ENCODE assay signal across 9 mouse cellular contexts in the genomic region with DNA sequence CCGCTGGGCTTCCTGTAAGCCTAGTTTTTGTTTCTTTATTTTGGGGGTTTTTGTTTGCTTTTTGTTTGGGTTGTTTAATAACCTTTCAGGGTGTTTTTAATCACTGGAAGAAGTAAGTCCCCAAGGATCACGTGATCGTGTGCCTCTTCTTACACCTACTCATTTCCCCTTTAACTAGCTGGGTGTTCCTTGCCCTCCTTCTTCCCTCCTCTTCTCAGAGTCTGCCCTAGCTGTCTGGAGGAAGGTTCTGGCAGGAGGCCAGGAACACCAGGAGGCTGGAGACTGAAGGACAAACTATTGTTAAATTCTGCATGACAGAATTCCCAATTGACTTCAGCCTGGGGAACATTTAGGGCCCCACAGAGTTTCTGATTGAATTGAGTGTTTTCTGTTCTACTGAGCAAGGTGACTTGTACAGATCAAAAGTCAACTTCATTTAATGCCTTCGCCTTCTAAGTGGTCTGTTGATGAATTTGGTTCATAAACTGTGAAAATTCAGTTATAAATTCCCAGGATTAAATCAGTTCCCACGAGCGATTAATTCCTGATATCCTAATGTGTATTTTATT.
A peak's percentile ranks its signal among the peaks of the same experiment; 100 is the strongest.
DNase-seq lines count a peak whose midpoint lies in the region; ATAC-seq and TF ChIP-seq lines count a peak whose summit lies in the region.
"Had no signal": no experiment of that assay in that cellular context is flagged by ENCODE, and none has a peak within 500 bp of the region (broad histone marks: within the 10 kb centered on the region; RNA-seq: fewer than 3 reads in every experiment).

No protein-coding gene starts in this region.

- H3K36me3 ChIP-seq in embryonic facial prominence, embryonic 14.5 days (ENCODE audit: control insufficient read depth, insufficient read depth, low read length) = no peaks in the 10 kb centered on the region
- H3K36me3 ChIP-seq in embryonic facial prominence, embryonic 10.5 days (replicated peaks) = no peaks in the 10 kb centered on the region; the same call in 1 of the 2 replicates
- no peaks in the 10 kb centered on the region for H3K36me3 ChIP-seq in limb, embryonic 14.5 days (ENCODE audit: control insufficient read depth, insufficient read depth, low read length)
- no peaks in the 10 kb centered on the region for H3K36me3 ChIP-seq in limb, embryonic 10.5 days

- no peak overlapping the region for H3K4me3 ChIP-seq in embryonic facial prominence, embryonic 14.5 days (ENCODE audit: low read depth, low read length)
- H3K4me3 ChIP-seq in embryonic facial prominence, embryonic 10.5 days = no peak overlapping the region
- no peak overlapping the region for H3K4me3 ChIP-seq in limb, embryonic 14.5 days (replicated peaks; ENCODE audit: low read length)
- no peak overlapping the region for H3K4me3 ChIP-seq in limb, embryonic 10.5 days

- no peak overlapping the region for H3K9ac ChIP-seq in embryonic facial prominence, embryonic 14.5 days (ENCODE audit: low read depth, low read length)
- H3K9ac ChIP-seq in limb, embryonic 14.5 days (ENCODE audit: low read depth, low read length, severe bottlenecking) = no peak overlapping the region

- no peaks in the 10 kb centered on the region for H3K27me3 ChIP-seq in embryonic facial prominence, embryonic 14.5 days (replicated peaks; ENCODE audit: control insufficient read depth, insufficient read depth, low read length)
- H3K27me3 ChIP-seq in embryonic facial prominence, embryonic 10.5 days (replicated peaks; ENCODE audit: low read depth, poor library complexity, severe bottlenecking) = no peaks in the 10 kb centered on the region
- no peaks in the 10 kb centered on the region for H3K27me3 ChIP-seq in limb, embryonic 14.5 days (ENCODE audit: control insufficient read depth, insufficient read depth, low read length)
- H3K27me3 ChIP-seq in limb, embryonic 10.5 days (ENCODE audit: low read depth, poor library complexity, severe bottlenecking) = no peaks in the 10 kb centered on the region

- H3K9me3 ChIP-seq in embryonic facial prominence, embryonic 14.5 days (ENCODE audit: control insufficient read depth, low read length) = peaks cover 12% of the 10 kb centered on the region; the same call in 1 of the 2 replicates
- peaks cover 11% of the 10 kb centered on the region for H3K9me3 ChIP-seq in embryonic facial prominence, embryonic 10.5 days
- peaks cover 6% of the 10 kb centered on the region; the same call in 1 of the 2 replicates for H3K9me3 ChIP-seq in limb, embryonic 14.5 days (ENCODE audit: control insufficient read depth, low read length)
- H3K9me3 ChIP-seq in limb, embryonic 10.5 days (replicated peaks) = 0 out of 2 replicates have a peak, but pooled peaks cover 5% of the 10 kb centered on the region

- H3K27ac ChIP-seq in embryonic facial prominence, embryonic 14.5 days (replicated peaks; ENCODE audit: low read depth, low read length) = no peak overlapping the region
- no peak overlapping the region for H3K27ac ChIP-seq in embryonic facial prominence, embryonic 10.5 days (replicated peaks)
- H3K27ac ChIP-seq in limb, embryonic 14.5 days (replicated peaks; ENCODE audit: low read depth, low read length) = no peak overlapping the region
- no peak overlapping the region for H3K27ac ChIP-seq in limb, embryonic 10.5 days

- no peak for TF ChIP-seq POLR2A in limb, embryonic 14.5 days (IDR thresholded peaks at IDR 0.05; ENCODE audit: borderline replicate concordance, extremely low read depth, insufficient read depth, insufficient read length)

- no peak overlapping the region for H3K4me2 ChIP-seq in embryonic facial prominence, embryonic 14.5 days (ENCODE audit: low read depth, low read length)
- no peak overlapping the region for H3K4me2 ChIP-seq in limb, embryonic 14.5 days (replicated peaks; ENCODE audit: low read depth, low read length, severe bottlenecking)

- no peak for ATAC-seq in embryonic facial prominence, embryonic 14.5 days (ENCODE audit: low read depth)
- ATAC-seq in limb, embryonic 14.5 days (ENCODE audit: low FRiP score, low read depth) = no peak
- no peak for ATAC-seq in erythroblast, adult 5-6 weeks (replicated peaks; ENCODE audit: low FRiP score, poor library complexity, severe bottlenecking)
- ATAC-seq: CD4-positive, CD25-positive, alpha-beta regulatory T cell, adult 4 months had no signal

- 76% methylated on average over 6 of the region's 6 CpGs for WGBS in embryonic facial prominence, embryonic 14.5 days
- WGBS in embryonic facial prominence, embryonic 10.5 days = 84% methylated on average over 6 of the region's 6 CpGs
- 72% methylated on average over 6 of the region's 6 CpGs for WGBS in limb, embryonic 14.5 days
- WGBS in limb, embryonic 10.5 days = 92% methylated on average over 6 of the region's 6 CpGs

- no peaks in the 10 kb centered on the region for H3K4me1 ChIP-seq in embryonic facial prominence, embryonic 14.5 days (ENCODE audit: control insufficient read depth, insufficient read depth, low read length)
- peaks cover 4% of the 10 kb centered on the region; the same call in 1 of the 2 replicates for H3K4me1 ChIP-seq in embryonic facial prominence, embryonic 10.5 days
- no peaks in the 10 kb centered on the region for H3K4me1 ChIP-seq in limb, embryonic 14.5 days (ENCODE audit: control insufficient read depth, insufficient read depth, low read length)
- H3K4me1 ChIP-seq in limb, embryonic 10.5 days = no peaks in the 10 kb centered on the region

- DNase-seq in embryonic facial prominence, embryonic 14.5 days (ENCODE audit: low spot score) = peak; percentile 55
- no peak for DNase-seq in embryonic facial prominence, embryonic 10.5 days (ENCODE audit: low spot score)
- peak; percentile 28 for DNase-seq in limb, embryonic 14.5 days (ENCODE audit: low spot score)
- DNase-seq in limb, embryonic 10.5 days (ENCODE audit: low spot score) = no peak
- DNase-seq in cerebellum, adult 9-10 months = peak; percentile 11
- peak; percentile 53 for DNase-seq in ovary, postnatal 36 days (ENCODE audit: low spot score)
- DNase-seq in layer of hippocampus, postnatal 36 days = no peak

Comparison
In these comparisons a context has a peak if more than half of its experiments do, and no peak if none do; other contexts are left out.
1. DNase-seq: peak in embryonic facial prominence, embryonic 14.5 days (single experiment), limb, embryonic 14.5 days (single experiment), cerebellum, adult 9-10 months (single experiment) and ovary, postnatal 36 days (single experiment); none in embryonic facial prominence, embryonic 10.5 days (single experiment), limb, embryonic 10.5 days (single experiment) and layer of hippocampus, postnatal 36 days (0 of 2).